Mouse (Mus musculus) spleen, postnatal 36 days (tissue): ENCODE results near the gene Ppp1r13b.

Experiments
- DNase-seq, 2 experiments: peaks; one replicate each; pipeline ENCODE4 v3.0.0; 2022; ENCODE audit warnings: low spot score in 2 of 2, mixed read lengths in 1 of 2

The Ppp1r13b gene

GRCm38 (mm10) chr12:111794526-111795179 is 113.3 kb downstream of the Ppp1r13b start:
- no peak for DNase-seq

- DNase-seq, result peak in 1 of 2 experiments; percentile 10
Observed at GRCm38 (mm10) chr12:111794102-111794501, 113.8 kb downstream of the Ppp1r13b start.

- no peak for DNase-seq
Observed at GRCm38 (mm10) chr12:111791474-111792104, 116.3 kb downstream of the Ppp1r13b start.

GRCm38 (mm10) chr12:111790631-111791030 is 117.3 kb downstream of the Ppp1r13b start:
- DNase-seq, result no peak

GRCm38 (mm10) chr12:111790090-111790489 is 117.8 kb downstream of the Ppp1r13b start:
- DNase-seq, result no peak

GRCm38 (mm10) chr12:111787015-111787414 is 120.9 kb downstream of the Ppp1r13b start:
- DNase-seq, result no peak

- DNase-seq, result no peak
Observed at GRCm38 (mm10) chr12:111785174-111785573, 122.7 kb downstream of the Ppp1r13b start.

- DNase-seq, result no peak
Observed at GRCm38 (mm10) chr12:111779544-111779943, 128.4 kb downstream of the Ppp1r13b start.
